Mouse (Mus musculus) CH12.LX (cell line): ENCODE data around the gene Itgad.

Experiments used
- CTCF ChIP-seq, 2 experiments: IDR thresholded peaks in 1 of 2; conservative IDR thresholded peaks in 1 of 2; 2 replicates each; pipeline ENCODE4 v1.5.1; 2011 to 2012; ENCODE audit warnings: low read depth in 2 of 2, low read length in 2 of 2, improper control_type of control experiment in 1 of 2, inconsistent platforms in 1 of 2, mild to moderate bottlenecking in 1 of 2, moderate library complexity in 1 of 2
- E2F4 ChIP-seq: IDR thresholded peaks from 2 replicates; pipeline ENCODE4 v1.6.1; 2011; ENCODE audit warnings: low read depth, low read length, improper control_type of control experiment; ENCODE audit not compliant: insufficient replicate concordance
- NRF1 ChIP-seq: IDR thresholded peaks from 2 replicates; pipeline ENCODE4 v1.6.1; 2014; ENCODE audit warnings: low read depth, mild to moderate bottlenecking, inconsistent platforms, low read length, improper control_type of control experiment, moderate library complexity
- POLR2A ChIP-seq: IDR thresholded peaks from 2 replicates; pipeline ENCODE4 v1.6.1; 2011; ENCODE audit warnings: low read depth, mild to moderate bottlenecking, improper control_type of control experiment, low read length
- RCOR1 ChIP-seq: conservative IDR thresholded peaks from 2 replicates; pipeline ENCODE4 v1.6.1; 2012; ENCODE audit warnings: low read depth, mild to moderate bottlenecking, inconsistent platforms, low read length, improper control_type of control experiment
- TBP ChIP-seq: conservative IDR thresholded peaks from 2 replicates; pipeline ENCODE4 v1.6.1; 2011; ENCODE audit warnings: low read depth, low read length, improper control_type of control experiment
- USF1 ChIP-seq: IDR thresholded peaks from 2 replicates; pipeline ENCODE4 v1.6.1; 2014; ENCODE audit warnings: low read depth, mild to moderate bottlenecking, inconsistent platforms, low read length, improper control_type of control experiment

DNA sequence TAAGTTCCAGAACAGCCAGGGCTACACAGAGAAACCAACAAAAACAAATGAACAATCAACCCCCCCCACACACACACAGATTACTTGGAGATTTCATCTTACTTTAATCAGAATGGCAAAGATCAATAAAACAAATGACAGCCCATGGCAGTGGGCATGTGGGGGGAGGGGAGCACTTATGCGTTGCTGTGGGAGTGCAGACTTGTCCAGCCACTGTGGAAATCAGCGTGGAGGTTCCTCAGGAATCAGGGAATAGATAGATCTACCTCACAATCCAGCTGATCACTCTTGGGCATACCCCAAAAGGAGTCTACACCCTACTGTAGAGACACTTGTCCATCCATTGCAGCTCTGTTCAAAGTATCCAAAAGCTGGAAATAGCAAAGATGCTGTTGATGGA lies 100.8 kb downstream of the Itgad start:
- TF ChIP-seq USF1 (no peak), POLR2A (no peak), E2F4 (no peak), RCOR1 (no peak), TBP (no peak), CTCF (conservative IDR thresholded peaks at IDR 0.05 in 1 of 2, IDR thresholded peaks at IDR 0.05 in 1 of 2; ENCODE audit: low read depth in 2 of 2, low read length in 2 of 2) (no peak), NRF1 (no peak)
